Mouse (Mus musculus): ENCODE results near the gene Cacna2d1. TPM values are rescaled to one million over a fixed set of nuclear protein-coding genes. Genes with fewer than 3 reads are reported as not detected.

Gene Cacna2d1
- total RNA-seq, 2 experiments from 2014 or later: 85.7 to 140 TPM

DNA sequence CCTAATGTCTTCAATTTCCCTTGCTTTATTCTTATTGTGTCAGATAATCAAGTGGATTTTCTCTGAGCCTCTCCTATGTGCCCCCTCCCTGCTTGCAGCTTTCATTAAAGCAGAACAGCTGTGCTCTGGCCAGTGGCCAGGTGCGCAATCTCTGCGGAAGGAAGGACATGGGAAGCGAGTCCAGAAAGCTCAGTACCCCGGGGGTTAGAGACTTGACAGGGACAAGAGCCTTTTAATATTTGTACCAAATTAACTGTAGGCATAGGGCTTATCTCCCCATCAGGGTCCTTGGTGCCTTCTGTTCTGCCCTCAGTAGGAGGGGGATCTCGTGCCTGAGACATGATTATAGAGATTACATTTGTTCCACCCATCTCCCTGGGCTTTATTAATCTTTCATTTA, 303.5 kb downstream of the Cacna2d1 start:
- DNase-seq (ENCODE audit: low spot score in 2 of 2): no peak

- no peak for DNase-seq (ENCODE audit: low spot score in 2 of 2)
Observed at GRCm38 (mm10) chr5:16240255-16240654, 305.8 kb downstream of the Cacna2d1 start.

- no peak for DNase-seq (ENCODE audit: low spot score in 2 of 2)
Observed at GRCm38 (mm10) chr5:16243599-16243998, 309.1 kb downstream of the Cacna2d1 start.

GRCm38 (mm10) chr5:16252738-16253513, 318.4 kb downstream of the Cacna2d1 start:
- no peak for DNase-seq (ENCODE audit: low spot score in 2 of 2)

- no peak for DNase-seq (ENCODE audit: low spot score in 2 of 2)
Observed at GRCm38 (mm10) chr5:16253768-16254167, 319.3 kb downstream of the Cacna2d1 start.

GRCm38 (mm10) chr5:16265385-16265784, 330.9 kb downstream of the Cacna2d1 start:
- no peak for DNase-seq (ENCODE audit: low spot score in 2 of 2)

DNA sequence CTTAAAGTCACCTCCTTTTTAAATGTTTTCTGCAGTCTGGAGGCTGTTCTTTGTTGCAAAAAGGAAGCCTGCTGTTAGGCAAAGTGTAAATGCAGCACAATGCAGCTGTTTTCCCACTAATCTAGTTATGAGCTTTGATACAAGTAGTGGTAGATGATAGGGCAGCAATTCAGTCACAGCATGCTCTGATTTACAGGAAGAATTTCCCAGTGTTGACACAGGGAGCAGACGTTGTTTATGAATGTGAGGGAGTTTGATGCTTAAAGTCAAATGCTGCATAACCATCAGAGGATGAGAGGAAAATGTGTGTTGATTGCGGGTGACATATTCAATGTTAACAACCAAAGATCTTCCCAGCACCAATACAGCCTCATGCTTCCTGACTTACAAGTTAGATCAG, 342.6 kb downstream of the Cacna2d1 start:
- no peak for DNase-seq (ENCODE audit: low spot score in 2 of 2)

DNA sequence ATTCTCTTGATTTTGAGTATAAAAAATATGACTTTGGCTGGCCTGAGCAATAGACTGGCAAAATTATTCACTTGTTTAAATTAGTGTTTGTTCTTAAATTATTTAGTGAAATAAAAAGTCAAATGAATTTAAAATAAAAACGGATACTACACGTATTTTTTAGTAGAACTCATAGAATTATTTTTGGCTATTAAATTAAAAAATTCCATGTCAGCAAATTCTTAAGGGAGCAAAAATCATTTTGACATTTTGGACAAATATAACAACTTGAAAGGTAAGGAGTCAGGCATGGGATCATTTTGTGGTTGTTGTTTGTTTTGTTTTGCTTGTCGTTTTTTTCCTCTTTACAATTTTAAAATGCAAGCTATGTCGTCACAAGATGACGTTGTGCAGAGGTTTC, 346.7 kb downstream of the Cacna2d1 start:
- no peak for DNase-seq (ENCODE audit: low spot score in 2 of 2)

DNA sequence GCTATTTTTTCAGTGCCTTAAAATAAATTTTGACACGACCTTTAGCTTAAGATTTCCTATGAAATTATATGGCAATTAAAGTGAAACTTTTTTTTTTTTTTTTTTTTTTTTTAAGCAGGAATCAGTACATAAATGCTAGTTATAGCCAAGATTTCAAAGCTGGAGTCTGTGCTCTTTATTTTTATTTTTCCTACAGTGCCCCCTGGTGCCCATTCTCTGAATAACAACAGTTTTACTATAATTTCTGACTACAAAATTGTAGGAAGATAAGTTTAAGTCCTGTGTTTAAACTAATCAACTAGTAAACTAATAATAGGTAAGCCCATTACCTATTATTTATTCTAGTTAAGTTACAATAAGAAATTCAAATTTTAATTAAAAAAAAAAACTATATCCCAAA, 358.7 kb downstream of the Cacna2d1 start:
- DNase-seq (ENCODE audit: low spot score in 2 of 2): peak; percentile 32 to 42

GRCm38 (mm10) chr5:16293825-16294224, 359.3 kb downstream of the Cacna2d1 start:
- no peak for DNase-seq (ENCODE audit: low spot score in 2 of 2)

DNA sequence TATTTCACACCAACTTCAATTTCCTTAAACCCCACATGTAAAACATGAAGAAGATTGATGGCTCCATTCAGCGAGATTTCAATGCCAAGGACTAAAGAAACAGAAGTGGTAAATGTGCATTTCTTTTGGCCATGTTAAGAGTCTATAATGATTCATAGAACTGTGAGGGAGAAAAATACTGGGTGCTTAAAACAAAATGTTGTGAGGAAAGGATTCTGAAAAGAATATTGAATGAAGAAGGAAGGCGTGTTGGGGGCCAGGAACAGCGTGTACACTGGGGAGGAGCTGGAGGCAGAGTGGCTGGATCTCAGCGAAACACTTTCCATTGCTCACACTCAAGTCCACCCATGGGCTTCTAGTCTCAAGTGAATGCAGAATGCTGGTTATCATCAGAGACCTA, 360.2 kb downstream of the Cacna2d1 start:
- no peak for DNase-seq (ENCODE audit: low spot score in 2 of 2)

- DNase-seq (ENCODE audit: low spot score in 2 of 2): no peak
Observed at GRCm38 (mm10) chr5:16297170-16297771, 362.8 kb downstream of the Cacna2d1 start.

- DNase-seq (ENCODE audit: low spot score in 2 of 2): no peak
Observed at GRCm38 (mm10) chr5:16299631-16300030, 365.1 kb downstream of the Cacna2d1 start.

- peak; percentile 40 to 63 for DNase-seq (ENCODE audit: low spot score in 2 of 2)
Observed at GRCm38 (mm10) chr5:16309168-16310006, 374.9 kb downstream of the Cacna2d1 start.

DNA sequence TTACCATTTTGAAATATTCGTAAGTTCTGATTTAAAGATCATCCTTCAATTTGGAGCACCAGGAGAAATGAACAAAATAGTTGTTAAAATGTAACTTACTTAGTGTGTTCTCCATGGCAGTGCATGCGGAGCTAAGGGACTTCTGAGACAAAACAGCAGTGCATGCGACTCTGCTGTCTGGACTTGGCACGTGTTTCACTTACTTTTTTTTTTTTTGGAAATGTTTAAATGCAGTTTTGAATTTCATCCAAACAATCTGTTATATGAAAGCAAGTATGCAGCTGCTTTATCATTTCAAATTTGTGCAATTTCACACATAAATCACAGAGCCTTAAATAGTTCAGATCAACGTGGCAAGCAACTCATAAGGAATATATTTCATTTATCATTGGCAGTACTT, 379.8 kb downstream of the Cacna2d1 start:
- DNase-seq (ENCODE audit: low spot score in 2 of 2): no peak

DNA sequence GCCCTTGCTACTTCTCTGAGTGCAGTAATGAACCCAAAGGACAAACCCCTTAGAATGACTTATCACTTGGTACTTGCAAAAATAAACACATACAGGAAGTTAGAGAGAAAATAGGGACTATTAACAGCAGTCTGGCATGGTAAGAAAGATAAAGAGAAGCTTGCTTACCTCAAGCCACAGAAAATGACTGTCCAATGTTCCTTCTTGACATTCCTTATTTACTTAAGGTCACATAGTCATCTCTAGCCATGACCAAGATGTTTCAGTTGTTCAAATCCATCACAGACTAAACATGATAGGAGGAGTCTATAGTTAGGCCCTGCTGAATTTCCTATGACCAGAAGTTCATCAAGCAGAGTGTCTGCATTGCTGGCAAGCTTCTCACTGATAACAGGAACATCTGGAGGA, 381.5 kb downstream of the Cacna2d1 start:
- DNase-seq (ENCODE audit: low spot score in 2 of 2): no peak

- DNase-seq (ENCODE audit: low spot score in 2 of 2): no peak
Observed at GRCm38 (mm10) chr5:16317680-16318242, 383.3 kb downstream of the Cacna2d1 start.

DNA sequence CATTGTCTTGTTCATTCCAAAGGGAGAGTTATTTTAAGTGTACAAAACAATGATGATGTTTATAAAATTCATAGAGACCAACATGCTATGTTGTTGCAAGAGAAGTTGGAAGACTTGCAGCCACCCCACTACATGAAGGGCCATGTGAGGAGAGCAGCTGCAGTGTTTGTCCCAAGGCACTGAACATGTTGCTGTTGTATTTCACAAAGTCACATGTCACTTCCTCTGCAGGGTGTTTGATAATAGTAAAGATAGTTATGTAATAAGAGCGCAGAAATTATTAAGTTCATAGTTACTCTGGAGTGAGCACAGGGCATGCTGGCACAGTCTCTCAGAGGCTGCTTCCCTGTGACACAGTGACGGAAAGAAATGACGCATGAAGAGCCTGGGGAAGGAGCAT, 392.1 kb downstream of the Cacna2d1 start:
- no peak for DNase-seq (ENCODE audit: low spot score in 2 of 2)

DNA sequence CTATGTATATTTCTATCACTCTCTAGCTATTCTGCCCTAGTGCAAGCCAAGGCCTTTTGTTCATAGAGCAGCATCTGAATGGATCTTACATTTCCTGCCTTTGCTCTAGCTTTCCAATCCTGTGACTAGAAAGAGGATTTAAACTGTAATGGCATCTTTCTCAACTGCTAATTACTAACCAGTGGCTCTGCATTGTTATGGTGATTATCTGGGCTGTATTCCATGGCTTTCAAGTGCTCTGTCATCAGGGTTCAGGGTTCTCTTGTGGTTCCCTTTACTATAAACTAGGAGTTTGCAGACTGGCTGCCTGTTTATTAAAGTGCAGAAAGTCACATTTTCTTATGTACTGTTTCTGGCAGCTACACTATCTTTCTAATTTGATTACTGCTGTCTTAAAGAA, 410.9 kb downstream of the Cacna2d1 start:
- no peak for DNase-seq (ENCODE audit: low spot score in 2 of 2)

- no peak for DNase-seq (ENCODE audit: low spot score in 2 of 2)
Observed at GRCm38 (mm10) chr5:16355816-16356215, 421.3 kb downstream of the Cacna2d1 start.

DNA sequence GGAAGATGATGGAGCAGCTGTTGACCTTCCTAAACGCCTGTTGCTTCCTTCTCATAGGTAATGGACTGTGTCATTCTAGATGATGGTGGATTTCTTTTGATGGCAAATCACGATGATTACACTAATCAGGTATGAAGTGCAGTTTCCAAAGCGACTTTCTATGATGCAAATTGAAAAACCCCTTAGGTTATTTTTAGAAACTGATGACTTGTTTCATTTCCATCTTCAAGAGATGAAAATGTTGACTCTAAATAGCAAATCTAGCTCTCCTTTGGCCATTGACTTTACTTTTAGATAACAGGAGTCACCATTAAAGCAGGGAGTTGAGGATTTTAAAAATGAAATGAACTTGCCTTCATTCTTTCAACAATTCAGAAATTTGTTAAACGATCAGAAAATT, 423.2 kb downstream of the Cacna2d1 start:
- no peak for DNase-seq (ENCODE audit: low spot score in 2 of 2)

DNA sequence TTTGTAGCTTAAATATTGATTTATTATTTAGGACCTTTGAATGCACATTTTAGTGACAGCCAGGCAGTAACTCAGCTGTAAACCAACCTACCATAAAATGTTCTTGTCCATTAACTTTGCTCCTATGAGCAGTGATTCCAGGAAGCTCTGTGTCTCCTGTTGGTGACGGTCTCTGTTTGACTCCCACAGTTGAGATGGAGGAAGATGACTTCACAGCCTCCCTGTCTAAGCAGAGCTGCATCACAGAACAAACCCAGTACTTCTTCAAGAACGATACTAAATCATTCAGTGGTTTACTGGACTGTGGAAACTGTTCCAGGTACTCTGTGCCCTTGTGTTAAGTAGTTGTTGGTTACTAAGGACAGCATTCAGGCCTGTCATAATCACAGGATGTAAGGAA, 427.6 kb downstream of the Cacna2d1 start:
- no peak for DNase-seq (ENCODE audit: low spot score in 2 of 2)
